In genomic region chr12:108000715-108001080, GRCm38 (mm10) we compare ENCODE assay signal across 12 mouse cellular contexts. TPM values are rescaled to one million over a fixed set of nuclear protein-coding genes. Genes with fewer than 3 reads are reported as not detected.
DNase-seq lines count a peak whose midpoint lies in the region; ATAC-seq and TF ChIP-seq lines count a peak whose summit lies in the region.
"Had no signal": no experiment of that assay in that cellular context is flagged by ENCODE, and none has a peak within 500 bp of the region (broad histone marks: within the 10 kb centered on the region; RNA-seq: fewer than 3 reads in every experiment).

No protein-coding gene starts in this region.

- DNase-seq in heart, postnatal 10 days = no peak
- DNase-seq in left cerebral cortex, postnatal 36 days (ENCODE audit: low spot score in 2 of 2) = no peak
- no peak for DNase-seq in heart, adult 2 months
- DNase-seq in ovary, postnatal 14 days (ENCODE audit: low spot score) = no peak
- DNase-seq: cerebellum, postnatal 25 days; gastrocnemius, adult 2 months had no signal

- 0 out of 2 replicates have a peak overlapping the region, but pooled peaks have one; percentile 35 for H3K27ac ChIP-seq in heart, embryonic 16.5 days (ENCODE audit: low read length)
- H3K27ac ChIP-seq in forebrain, embryonic 16.5 days (ENCODE audit: low read length) = peak overlapping the region; percentile 100
- H3K27ac ChIP-seq in limb, embryonic 13.5 days = no peak overlapping the region
- no peak overlapping the region for H3K27ac ChIP-seq in small intestine, adult 2 months (ENCODE audit: insufficient read depth, low read depth, low read length)
- no peak overlapping the region for H3K27ac ChIP-seq in heart, adult 2 months
- H3K27ac ChIP-seq: gastrocnemius, adult 2 months had no signal

- H3K9ac ChIP-seq in heart, embryonic 16.5 days (ENCODE audit: low read length) = peak overlapping the region; percentile 22; the same call in 1 of the 2 replicates
- H3K9ac ChIP-seq in forebrain, embryonic 16.5 days (replicated peaks; ENCODE audit: low read depth, low read length) = peak overlapping the region; percentile 100
- peak overlapping the region; percentile 58 for H3K9ac ChIP-seq in limb, embryonic 13.5 days
- H3K9ac ChIP-seq in heart, adult 2 months (ENCODE audit: low read depth, low read length) = no peak overlapping the region

- peaks cover 47% of the 10 kb centered on the region for H3K27me3 ChIP-seq in heart, embryonic 16.5 days (ENCODE audit: control insufficient read depth, insufficient read depth, low read length)
- no peaks in the 10 kb centered on the region for H3K27me3 ChIP-seq in forebrain, embryonic 16.5 days (replicated peaks; ENCODE audit: control insufficient read depth, insufficient read depth, low read length)
- H3K27me3 ChIP-seq in limb, embryonic 13.5 days = peaks cover 46% of the 10 kb centered on the region
- H3K27me3 ChIP-seq in small intestine, adult 2 months (ENCODE audit: control insufficient read depth, insufficient read depth, low read length) = no peaks in the 10 kb centered on the region; the same call in 1 of the 2 replicates
- peaks cover 18% of the 10 kb centered on the region for H3K27me3 ChIP-seq in heart, adult 2 months (ENCODE audit: control insufficient read depth, insufficient read depth, low read length)

- H3K4me1 ChIP-seq in heart, embryonic 16.5 days (ENCODE audit: control insufficient read depth, insufficient read depth, low read length) = peaks cover 11% of the 10 kb centered on the region
- H3K4me1 ChIP-seq in forebrain, embryonic 16.5 days (replicated peaks; ENCODE audit: control insufficient read depth, insufficient read depth, low read length) = peaks cover 45% of the 10 kb centered on the region
- peaks cover 53% of the 10 kb centered on the region for H3K4me1 ChIP-seq in limb, embryonic 13.5 days
- peaks cover 9% of the 10 kb centered on the region for H3K4me1 ChIP-seq in small intestine, adult 2 months (ENCODE audit: control insufficient read depth, insufficient read depth, insufficient read length, low read length)
- H3K4me1 ChIP-seq in heart, adult 2 months (ENCODE audit: control insufficient read depth, insufficient read depth, low read length) = no peaks in the 10 kb centered on the region

- TF ChIP-seq CTCF in small intestine, adult 2 months (IDR thresholded peaks at IDR 0.05; ENCODE audit: extremely low read depth, insufficient read length, insufficient replicate concordance, low read depth, low read length) = no peak
- TF ChIP-seq CTCF in heart, adult 2 months (IDR thresholded peaks at IDR 0.05) = no peak

- H3K79me2 ChIP-seq in heart, adult 2 months (replicated peaks; ENCODE audit: control insufficient read depth, insufficient read depth, low read length) = no peaks in the 10 kb centered on the region

- no peak for ATAC-seq in heart, embryonic 16.5 days (replicated peaks; ENCODE audit: extremely low read depth, insufficient read depth, low FRiP score)
- ATAC-seq in forebrain, embryonic 16.5 days = no peak
- ATAC-seq in limb, embryonic 13.5 days (ENCODE audit: low FRiP score, low read depth) = no peak
- ATAC-seq: inflammation-experienced regulatory T-cells, adult 6 months had no signal

- 26% methylated on average over 2 of the region's 2 CpGs for WGBS in heart, embryonic 16.5 days
- 20% methylated on average over 2 of the region's 2 CpGs for WGBS in forebrain, embryonic 16.5 days
- 18% methylated on average over 2 of the region's 2 CpGs for WGBS in limb, embryonic 13.5 days
- WGBS in small intestine, adult 2 months = 23% methylated on average over 2 of the region's 2 CpGs
- 44% methylated on average over 2 of the region's 2 CpGs for WGBS in heart, adult 2 months

- H3K4me2 ChIP-seq in heart, embryonic 16.5 days (ENCODE audit: low read depth, low read length) = no peak overlapping the region
- peak overlapping the region; percentile 72 for H3K4me2 ChIP-seq in forebrain, embryonic 16.5 days (ENCODE audit: low read length)
- peak overlapping the region; percentile 95 for H3K4me2 ChIP-seq in limb, embryonic 13.5 days (replicated peaks)
- H3K4me2 ChIP-seq: liver, embryonic 11.5 days had no signal

- peak overlapping the region; percentile 76 for H3K4me3 ChIP-seq in heart, embryonic 16.5 days (ENCODE audit: low read length)
- peak overlapping the region; percentile 81 for H3K4me3 ChIP-seq in forebrain, embryonic 16.5 days (replicated peaks; ENCODE audit: low read length)
- peak overlapping the region; percentile 87 for H3K4me3 ChIP-seq in limb, embryonic 13.5 days
- H3K4me3 ChIP-seq in small intestine, adult 2 months (ENCODE audit: low read depth, low read length) = peak overlapping the region; percentile 50
- H3K4me3 ChIP-seq in heart, adult 2 months = no peak overlapping the region
- H3K4me3 ChIP-seq: gastrocnemius, adult 2 months had no signal

- intact Hi-C loops in heart, postnatal 10 days (cut with DNase I) = no loop called here
- intact Hi-C loops in left cerebral cortex, postnatal 36 days (cut with DNase I) = loop anchor here (5.0 kb wide), 2 partner anchors 122 to 1698 kb away; no protein-coding TSS in a partner anchor
- intact Hi-C loops in heart, adult 2 months (cut with DNase I) = no loop called here

- H3K36me3 ChIP-seq in heart, embryonic 16.5 days (ENCODE audit: control insufficient read depth, insufficient read depth) = no peaks in the 10 kb centered on the region
- H3K36me3 ChIP-seq in forebrain, embryonic 16.5 days (ENCODE audit: control insufficient read depth, insufficient read depth) = no peaks in the 10 kb centered on the region
- no peaks in the 10 kb centered on the region for H3K36me3 ChIP-seq in limb, embryonic 13.5 days
- no peaks in the 10 kb centered on the region for H3K36me3 ChIP-seq in small intestine, adult 2 months (ENCODE audit: control insufficient read depth, insufficient read depth, low read length)
- no peaks in the 10 kb centered on the region for H3K36me3 ChIP-seq in heart, adult 2 months (ENCODE audit: control insufficient read depth, insufficient read depth, low read length)

- H3K9me3 ChIP-seq in heart, embryonic 16.5 days (replicated peaks; ENCODE audit: control insufficient read depth, low read length) = no peaks in the 10 kb centered on the region
- no peaks in the 10 kb centered on the region for H3K9me3 ChIP-seq in forebrain, embryonic 16.5 days (ENCODE audit: control insufficient read depth, low read length)
- no peaks in the 10 kb centered on the region for H3K9me3 ChIP-seq in limb, embryonic 13.5 days

- TF ChIP-seq POLR2A in small intestine, adult 2 months (IDR thresholded peaks at IDR 0.05; ENCODE audit: low read depth, low read length) = no peak
- no peak for TF ChIP-seq POLR2A in heart, adult 2 months (IDR thresholded peaks at IDR 0.05; ENCODE audit: insufficient read depth, low read depth, low read length)

- TF ChIP-seq EP300 in heart, adult 2 months (IDR thresholded peaks at IDR 0.05; ENCODE audit: insufficient read depth, low read depth, low read length) = no peak

RNA-seq across cellular contexts. Expression of gene Bcl11b, which starts 2.7 kb away (rescaled TPM):
- polyA plus RNA-seq in heart, embryonic 16.5 days (2015; fragmentation: Nextera tagmentation; extraction: Ambion mirVana) = 6.3 and 9.0 TPM in 2 replicates
- total RNA-seq in heart, postnatal 10 days (2021) = 1 to 10 TPM; 1.6 to 1.8 TPM
- polyA plus RNA-seq in forebrain, embryonic 16.5 days (2015; fragmentation: Nextera tagmentation; extraction: Ambion mirVana) = 81.4 and 87.9 TPM in 2 replicates
- 12.6 and 14.1 TPM in 2 replicates for polyA plus RNA-seq in limb, embryonic 13.5 days (2015; fragmentation: Nextera tagmentation; extraction: Ambion mirVana)
- 7.9 and 22.3 TPM in 2 replicates for polyA plus RNA-seq in small intestine, adult 2 months (2012; rRNA removed)
- total RNA-seq in left cerebral cortex, postnatal 36 days (2021) = 10 to 100 TPM; 56.6 to 74.4 TPM
- total RNA-seq in heart, adult 2 months (2021) = 1 to 10 TPM in 1 of 2 experiments, under 1 TPM in 1; 0.77 to 1.3 TPM
- polyA plus RNA-seq in heart, adult 2 months (2012; rRNA removed) = 0.64 and 1.1 TPM in 2 replicates

Comparison
In these comparisons a context has a peak if more than half of its experiments do, and no peak if none do; other contexts are left out.
1. H3K27ac ChIP-seq: peak in heart, embryonic 16.5 days (single experiment) and forebrain, embryonic 16.5 days (single experiment); none in limb, embryonic 13.5 days (single experiment), small intestine, adult 2 months (single experiment) and heart, adult 2 months (single experiment).